Mouse (Mus musculus) embryo, embryonic 10.5 days (tissue): ENCODE measurements at regions not wholly inside any gene's neighbourhood (a gene's known extent, or its start where the extent isn't known, plus 50 kb on each side); places are given as distances from the start of the nearest gene placed in this dataset.
A peak's percentile ranks its signal among the peaks of the same experiment; 100 is the strongest.

Experiments
- DNase-seq: peaks from one replicate; pipeline ENCODE4 v3.0.0-alpha.2; 2015; ENCODE audit warnings: low spot score

DNA sequence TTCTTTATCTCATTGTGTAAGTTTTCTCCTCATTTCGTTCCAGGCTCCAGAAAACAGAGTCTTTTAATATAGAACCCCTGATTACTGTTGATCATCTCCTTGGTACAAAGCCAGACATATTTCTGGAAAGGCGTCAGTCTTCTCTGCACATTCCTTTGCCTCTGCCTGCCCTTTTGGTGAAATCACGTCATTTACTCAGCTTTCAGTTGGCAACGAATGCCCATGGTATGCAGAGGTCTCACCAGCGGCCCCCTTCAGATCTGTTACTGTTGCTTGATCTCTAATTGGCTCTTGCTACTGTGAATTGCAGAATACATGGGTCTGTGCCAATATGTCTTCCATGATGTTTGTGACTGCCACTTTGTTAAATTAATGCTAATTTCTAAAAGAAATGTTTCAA is 412.0 kb upstream of the Pitx2 start:
- DNase-seq = no peak

DNA sequence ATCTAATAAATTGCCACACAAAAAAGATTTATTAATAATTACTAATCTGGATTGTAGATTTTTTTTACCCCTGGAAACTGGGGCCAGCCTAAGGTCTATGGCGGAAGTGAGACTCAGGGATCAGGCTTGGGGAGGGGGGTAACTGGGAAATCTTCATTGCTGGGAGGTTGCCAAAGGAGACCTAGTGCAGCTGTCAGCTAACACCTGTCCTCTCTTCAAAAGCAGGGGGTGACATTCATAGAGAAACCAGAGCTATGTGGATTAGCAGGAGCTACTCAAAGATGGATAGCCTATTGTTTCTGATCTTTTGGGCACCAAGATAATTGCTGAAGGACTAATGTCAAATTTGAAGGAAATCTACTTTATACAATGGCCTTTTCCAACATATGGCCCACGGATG is 403.7 kb upstream of the Pitx2 start:
- no peak for DNase-seq

DNA sequence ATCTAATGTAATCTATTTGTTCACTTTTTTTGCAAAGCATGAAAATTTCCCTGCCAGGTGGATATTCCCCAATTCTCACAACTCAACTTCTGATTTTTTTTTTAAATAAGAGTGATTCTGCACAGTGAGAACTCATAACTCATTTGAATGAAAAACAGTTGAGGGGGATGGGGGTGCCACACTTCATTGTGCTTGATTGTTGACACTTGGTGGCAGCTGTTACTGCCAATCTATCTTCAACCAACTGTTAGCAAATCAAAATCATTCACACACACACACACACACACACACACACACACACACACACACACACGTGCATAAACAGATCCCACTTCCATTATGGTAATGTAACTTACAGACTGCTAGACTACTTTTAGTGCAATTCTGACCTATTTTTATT is 401.8 kb upstream of the Pitx2 start:
- no peak for DNase-seq

DNA sequence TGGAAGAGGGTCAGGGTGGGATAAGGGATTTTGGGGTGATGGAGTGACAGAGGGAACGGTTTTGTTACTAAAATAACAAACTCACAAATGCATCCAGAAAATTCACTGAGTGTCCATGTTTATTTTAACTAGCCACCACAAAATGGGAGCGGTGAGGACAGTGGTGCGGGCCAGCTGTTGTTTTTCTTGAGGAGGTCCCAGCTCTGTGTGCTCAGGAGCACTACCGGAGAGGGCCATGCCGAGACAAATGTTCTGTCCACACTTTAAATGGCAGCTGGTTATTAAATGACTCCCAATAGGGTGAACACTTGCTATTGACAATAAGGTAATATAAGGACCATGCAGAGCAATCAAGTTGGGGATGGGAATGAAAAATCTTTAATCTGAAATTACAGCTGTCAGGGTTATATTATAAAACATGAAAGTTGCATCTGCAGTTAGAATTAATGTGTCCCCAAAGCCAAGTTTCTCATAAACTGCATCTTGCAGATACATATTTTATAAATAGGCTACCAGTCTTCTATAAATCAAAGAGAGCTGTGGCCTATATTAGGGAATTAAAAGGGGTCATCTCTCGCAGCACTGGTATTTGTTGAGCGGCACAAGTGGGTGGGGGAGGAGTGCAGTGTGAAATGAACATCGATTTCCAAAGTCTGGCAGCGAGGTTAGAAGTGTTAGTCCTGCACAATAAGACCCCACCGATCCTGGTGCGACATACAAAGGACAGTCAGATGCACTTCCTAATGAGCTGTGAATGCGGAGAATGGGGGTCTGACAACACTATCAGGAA is 370.1 kb upstream of the Pitx2 start:
- peak; percentile 30 for DNase-seq

DNA sequence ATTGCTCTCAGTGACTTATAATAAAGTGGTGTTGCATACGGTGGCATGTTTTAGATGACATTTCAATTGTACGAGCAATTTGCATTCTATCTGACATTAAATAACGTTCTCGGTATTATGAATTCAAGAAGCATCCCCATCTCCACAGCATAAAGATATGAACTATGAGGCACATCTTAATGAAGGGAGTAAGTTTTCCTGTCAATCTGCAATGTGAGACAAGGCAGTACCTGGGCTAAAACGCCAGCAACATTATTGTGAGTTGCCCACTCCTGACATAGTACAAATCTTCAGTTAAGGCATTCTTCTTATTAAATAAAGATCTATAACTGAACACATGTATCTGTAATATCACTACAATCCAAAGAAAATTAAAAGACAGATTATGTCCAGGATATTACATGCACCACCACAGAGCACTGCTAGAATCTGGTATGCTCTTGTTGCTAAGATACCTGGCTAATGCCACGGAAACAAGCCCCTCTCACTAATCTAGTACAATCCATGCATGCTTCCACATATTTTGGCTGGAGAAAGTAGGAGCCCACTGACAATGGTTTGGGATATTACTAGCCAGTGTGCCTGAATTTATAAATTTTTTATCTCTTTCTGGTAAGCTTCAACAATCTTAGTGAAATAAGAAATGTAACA is 349.2 kb upstream of the Pitx2 start:
- no peak for DNase-seq

DNA sequence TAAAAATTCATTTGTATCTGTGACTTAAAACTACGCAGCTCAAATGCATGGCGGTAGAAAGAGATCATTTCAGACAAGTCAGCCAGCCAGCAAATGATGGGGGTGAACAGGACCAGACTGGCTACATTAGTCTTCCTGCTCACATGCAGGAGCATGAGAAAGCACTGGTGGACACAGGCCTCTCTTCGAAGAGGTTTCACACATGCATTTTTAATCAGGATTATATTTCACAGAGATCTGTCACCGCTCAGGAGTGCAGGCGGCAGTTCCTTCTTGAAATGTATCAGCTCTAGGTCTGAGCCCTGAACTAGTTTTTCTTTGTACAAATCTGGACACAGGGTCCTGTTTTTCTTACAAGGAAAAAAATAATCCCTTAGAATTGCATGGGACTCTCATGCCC is 343.2 kb upstream of the Pitx2 start:
- DNase-seq = peak; percentile 39

DNA sequence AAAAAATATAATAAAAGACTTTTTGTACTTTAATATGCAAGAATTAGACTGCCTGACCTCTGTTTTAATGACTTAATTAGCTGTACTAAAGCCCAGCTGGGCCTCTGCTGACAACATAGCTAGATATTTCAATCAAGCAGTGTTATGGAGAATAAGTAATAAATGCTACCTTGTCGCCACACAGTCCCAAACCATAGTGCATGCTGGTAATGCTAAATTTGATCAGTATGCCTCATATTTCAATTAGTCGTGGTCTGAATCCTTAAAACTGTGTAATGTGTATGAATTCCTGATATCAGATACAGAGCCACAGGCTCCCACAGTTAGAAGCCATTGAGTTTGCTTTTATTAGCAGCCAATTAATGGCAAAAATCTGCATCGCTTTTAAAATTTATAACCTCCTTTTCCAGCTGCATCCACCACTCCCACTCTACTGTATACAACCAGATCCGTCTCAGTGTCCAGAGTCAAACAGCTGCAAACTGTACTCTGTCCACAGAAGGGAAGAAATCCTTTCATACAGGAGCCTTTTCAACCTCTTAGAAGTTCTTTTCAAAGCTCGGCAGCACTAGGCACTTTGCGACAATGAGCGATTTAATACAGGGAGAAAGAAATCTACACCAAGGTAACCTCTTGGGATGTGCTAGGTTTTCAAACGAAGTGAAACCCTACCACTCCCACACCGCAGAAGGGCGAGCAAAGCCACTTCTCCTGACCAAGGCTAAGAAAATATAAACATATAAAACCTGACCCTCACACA is 317.8 kb upstream of the Pitx2 start:
- DNase-seq = peak; percentile 22

DNA sequence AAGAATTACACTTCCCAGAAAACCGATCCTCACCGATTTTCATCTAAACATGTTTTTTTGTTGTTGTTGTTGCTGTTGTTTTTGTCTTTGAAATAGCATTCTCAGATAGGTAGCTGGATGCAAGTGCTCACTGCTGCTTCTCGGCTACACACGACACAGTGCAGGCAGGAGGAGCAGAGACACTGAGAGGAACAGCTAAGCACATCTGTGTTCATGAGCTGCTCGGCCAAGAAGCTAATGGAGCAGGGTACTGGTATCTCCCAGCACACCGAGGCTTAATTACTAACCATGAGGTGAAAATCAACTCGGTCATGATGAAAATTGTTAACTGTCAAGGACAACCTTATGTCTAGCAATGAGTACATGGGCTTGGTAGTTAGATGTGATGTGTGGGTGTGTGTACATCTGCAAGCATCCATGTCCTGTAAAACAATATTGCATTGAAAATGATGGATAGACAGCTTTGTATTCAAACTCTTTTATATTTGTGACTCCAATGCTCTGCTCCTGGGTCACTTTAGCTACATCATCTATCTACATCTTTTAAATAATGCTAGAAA is 316.0 kb upstream of the Pitx2 start:
- no peak for DNase-seq

DNA sequence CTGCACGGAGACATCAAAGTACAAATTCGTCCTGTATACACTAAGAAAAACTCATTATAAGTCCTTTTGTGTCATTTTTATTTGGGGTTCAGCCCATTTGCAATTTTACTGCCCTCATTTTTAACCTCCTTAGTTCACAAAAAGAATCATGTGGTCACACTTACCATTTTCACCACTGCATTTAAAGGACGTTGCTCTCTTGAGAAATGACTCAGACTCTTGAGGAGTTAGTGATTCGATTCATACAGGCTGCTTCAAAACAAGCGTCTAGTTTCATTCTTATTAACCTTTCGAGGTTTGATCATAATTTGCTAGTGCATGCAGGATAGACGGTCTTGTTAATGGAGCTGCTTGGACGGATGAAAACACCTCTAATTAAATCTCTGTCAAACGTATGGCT is 313.0 kb upstream of the Pitx2 start:
- no peak for DNase-seq

DNA sequence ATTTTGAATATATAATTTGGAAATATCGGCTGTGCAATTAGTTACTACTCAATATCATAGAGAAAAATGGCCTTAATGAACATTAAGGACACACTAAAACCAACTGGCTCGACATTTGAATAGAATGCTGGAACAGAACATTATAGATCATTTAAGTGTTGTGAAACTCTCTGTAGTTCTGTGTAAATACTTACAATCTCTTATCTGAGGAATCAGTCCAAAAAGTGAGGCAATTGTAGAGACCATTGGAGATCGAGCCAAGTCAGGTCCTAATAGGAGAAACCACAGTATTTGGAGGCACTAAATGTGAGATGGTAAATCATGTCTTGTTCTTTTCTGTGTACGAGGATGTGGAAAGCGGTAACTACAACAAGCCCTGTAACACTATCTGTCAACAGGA is 308.6 kb upstream of the Pitx2 start:
- DNase-seq = no peak

DNA sequence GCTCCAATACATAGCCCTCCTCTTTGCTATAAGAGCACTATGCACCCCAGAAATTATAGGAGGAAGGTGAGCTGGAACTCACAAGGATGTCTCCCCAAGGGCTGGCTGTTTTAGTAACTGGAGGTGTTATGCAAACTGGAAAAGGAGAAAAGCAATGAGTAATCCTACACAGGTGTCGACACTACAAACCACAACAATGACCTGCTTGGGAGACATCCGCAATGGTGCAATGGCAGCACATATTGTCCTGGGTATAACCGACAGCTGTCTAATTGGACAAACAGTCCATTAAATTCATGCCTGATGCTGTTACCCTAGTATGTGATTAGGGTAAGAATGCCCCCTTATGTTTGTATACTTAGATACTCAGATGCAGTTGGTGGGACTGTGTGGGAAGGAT is 303.1 kb upstream of the Pitx2 start:
- no peak for DNase-seq

DNA sequence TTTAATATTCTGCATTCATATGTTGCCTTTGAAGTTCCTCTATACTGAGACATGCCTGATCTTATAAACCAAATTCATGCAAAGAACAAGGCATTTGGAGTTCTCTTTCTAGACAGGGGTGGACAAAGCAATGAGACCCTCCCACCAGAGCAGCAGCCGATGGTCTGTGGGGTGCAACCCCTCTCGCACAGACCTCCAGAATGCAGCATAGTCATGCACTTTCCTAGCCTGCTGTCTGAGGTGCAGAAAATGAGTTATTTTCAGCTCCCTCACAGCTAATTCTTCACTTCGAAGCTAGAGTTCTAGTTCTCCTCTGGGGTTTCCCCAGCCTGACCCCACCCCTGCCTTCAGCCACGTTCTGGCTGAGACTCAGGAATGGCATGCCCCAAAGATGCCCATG is 288.6 kb upstream of the Pitx2 start:
- DNase-seq = no peak

DNA sequence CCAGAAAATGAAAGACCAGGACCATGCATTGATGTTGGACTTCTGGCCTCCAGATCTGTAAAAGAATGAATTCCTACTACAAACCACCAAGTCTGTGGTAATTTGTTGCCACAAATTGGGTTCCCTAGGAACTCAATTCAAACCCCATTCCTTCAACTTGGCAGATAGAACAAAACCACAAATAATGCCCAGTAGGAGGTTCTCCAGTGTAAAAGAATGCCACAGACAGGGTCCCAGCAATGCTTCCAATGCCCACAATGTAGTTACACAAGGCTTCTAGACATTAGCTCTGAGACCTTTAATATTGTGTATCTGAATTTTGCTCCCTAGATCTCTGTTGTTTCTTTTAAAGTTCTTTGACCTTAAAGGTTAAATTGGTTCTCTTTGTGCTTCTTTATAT is 278.2 kb upstream of the Pitx2 start:
- DNase-seq = no peak

DNA sequence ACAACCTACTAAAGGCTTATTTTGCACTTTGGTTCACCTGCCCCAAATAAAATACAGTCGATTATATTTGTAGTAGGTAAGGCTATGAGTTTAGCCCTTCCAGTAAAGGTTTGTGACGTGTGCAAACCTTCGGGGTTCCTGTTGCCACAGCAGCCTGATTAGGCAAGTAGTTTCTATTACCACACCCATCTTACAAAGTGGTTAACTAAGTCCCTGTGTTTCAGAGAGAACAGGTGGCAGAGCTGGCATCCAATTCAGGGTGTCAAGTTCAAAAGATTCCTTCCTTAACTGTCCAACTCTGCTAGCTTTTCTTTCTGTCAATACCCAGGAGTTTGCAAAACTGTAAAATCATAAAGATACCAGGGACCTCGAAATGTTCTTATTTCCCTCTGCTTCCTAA is 277.5 kb upstream of the Pitx2 start:
- DNase-seq = no peak

DNA sequence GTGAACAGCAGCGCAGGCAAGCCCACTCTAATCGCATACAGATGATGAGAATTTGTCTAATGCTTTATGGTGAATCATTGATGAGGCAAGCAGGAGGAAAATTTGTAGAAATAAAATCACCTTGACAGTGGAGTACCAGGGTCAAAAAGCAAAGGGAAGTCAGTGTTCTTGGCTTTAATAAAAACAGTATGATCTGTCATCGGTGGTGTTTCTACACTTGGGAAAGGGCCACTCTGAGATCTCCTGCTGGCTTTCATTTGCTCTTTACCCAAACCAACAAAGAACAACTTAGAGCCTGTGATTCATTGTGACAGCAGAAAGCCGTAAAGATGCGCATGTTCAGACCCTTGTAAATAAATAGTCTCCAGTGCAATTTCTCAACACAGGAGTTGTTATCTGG is 261.1 kb upstream of the Pitx2 start:
- peak; percentile 54 for DNase-seq

DNA sequence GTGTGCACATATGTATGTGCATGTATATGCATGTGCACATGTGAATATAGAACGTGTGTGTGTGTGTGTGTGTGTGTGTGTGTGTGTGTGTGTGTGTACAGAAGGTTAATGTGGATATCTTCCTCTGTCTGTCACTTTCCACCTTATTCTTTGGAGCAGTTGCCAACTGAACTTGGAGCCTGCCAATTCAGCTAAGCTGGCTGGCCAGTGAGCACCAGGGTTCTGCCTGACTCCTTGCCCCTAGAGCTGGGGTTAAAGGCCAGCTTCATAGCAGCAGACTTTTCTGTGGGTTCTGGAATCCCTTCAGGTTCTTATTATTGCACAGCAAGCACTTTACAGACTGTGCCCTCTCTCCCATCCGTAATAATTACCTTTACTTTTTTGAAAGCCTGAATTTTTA is 258.5 kb upstream of the Pitx2 start:
- no peak for DNase-seq

DNA sequence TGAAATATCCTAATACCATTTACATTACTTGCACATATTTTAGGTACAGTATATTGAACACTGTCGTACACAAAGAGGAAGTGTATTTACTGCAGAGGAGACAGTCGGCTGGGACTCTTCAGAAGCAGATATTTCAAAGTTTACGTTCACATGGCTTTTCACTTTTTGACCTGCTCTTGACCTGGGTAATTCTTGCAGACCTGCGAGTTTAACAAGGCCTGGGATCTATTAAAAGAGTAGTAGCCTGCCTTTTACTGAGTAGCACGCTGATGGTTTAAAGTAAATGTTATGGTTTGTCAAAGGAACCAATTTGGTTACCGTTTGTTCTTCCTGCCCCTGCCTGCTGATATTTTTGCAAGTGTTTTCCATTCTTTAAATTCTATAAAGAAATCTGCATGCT is 255.0 kb upstream of the Pitx2 start:
- peak; percentile 60 for DNase-seq

DNA sequence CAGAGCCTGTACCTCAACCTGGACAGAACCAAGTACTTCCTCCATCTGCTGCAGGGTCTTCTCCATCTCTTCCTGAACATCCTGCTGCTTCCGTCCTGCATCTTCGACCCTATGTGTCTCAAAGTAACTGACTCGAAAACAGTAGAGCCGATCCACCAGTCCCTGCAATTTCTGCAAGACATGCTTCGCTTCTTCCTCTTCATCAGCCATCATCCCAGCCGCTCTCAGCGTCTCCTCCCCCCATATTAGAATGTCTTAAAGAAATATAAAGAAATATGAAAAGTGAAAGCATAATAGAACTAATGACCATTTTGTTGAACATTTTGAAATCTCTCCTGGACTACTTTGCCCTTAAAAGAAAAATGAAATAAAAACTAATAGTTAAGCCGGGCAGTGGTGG is 244.8 kb upstream of the Pitx2 start:
- DNase-seq = no peak

DNA sequence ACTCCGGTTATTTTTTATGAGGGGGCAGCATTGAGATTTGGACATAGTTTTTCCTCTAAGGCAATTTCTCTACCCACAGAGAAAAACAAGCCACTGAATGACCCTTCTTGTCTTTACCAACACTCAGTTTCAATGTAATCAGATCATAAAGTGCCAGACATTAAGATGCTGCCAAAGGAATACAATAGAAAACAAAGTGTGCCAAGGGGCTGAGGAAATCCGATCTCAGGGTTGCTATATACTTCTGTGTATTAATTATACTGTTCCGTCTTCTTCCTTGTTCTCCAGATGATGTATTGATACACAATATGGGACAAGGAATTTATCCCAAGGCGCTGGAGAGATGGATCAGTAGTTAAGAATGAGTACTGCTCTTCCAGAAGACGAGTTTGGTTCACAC is 222.9 kb upstream of the Pitx2 start:
- DNase-seq = no peak

DNA sequence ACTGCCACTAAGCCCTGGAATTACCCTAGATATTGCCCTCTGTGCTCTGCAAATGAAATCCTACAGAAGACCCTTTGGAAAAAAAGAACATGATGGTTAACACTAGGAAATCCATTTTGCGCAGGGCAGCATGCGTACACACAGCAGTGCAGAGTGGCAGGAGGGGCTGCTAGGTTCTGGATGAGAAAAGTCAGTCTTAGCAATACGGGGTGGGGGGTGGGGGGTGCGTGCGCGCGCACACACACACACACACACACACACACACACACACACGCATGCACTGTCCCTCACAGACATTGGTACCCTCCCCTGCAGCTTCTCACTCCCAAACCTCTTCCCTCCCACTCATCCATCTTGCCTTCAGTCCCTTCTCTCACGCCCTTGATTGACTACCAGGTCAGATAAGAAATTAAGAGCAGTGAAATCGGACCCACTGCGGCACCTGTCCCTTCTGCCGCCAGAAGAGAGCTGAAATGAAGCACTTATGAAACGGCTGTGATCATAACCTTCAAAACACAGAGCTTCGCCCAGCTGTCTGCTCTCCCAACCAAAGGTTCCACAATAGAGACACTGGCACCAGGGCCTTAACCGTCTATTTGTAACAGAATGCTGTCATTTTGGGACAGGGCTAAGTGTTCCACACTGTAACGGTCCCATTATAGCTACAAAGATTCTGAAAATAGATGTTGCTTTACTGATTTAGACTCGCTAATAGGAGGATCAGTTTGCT is 209.3 kb upstream of the Pitx2 start:
- DNase-seq = no peak

DNA sequence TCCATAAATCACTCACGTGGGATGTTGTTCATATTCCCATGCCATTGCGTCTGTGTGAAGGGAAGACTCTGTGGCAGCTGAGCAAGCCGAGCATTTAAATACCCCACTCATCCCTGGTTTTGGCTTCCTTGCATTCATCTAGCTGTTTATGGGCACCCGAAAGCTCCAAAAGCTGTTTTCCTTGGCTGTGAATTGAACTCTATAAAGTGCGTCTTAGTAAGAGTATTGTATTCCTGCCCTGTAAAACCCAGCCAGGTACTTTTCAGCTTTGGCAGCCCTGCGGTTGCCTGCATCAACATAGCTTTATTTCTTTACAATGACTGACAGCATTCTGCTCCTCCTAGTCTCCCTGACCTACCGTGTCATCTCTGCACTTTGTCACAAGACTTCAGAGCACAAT is 196.8 kb upstream of the Pitx2 start:
- peak; percentile 4 for DNase-seq

DNA sequence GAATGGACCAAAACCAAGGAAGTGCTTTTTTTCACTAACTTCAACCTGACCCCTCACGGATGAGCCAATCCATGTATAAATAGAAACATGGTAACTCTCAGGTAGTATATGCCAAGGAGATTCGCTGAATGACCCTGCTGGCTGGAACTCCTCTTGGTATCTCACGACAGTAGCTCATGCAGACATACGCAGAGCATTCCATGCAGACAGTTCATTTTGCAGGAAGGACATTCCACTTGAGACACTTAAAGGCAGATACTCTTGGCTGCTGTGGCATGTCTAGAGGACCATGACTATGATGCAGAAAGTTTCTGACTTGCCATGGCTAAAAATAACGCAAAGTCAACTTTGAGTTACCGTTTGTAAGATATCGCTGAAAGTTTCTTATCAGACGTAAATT is 195.6 kb upstream of the Pitx2 start:
- DNase-seq = no peak
